Mouse (Mus musculus): ENCODE results near the gene Faf2.

DNA sequence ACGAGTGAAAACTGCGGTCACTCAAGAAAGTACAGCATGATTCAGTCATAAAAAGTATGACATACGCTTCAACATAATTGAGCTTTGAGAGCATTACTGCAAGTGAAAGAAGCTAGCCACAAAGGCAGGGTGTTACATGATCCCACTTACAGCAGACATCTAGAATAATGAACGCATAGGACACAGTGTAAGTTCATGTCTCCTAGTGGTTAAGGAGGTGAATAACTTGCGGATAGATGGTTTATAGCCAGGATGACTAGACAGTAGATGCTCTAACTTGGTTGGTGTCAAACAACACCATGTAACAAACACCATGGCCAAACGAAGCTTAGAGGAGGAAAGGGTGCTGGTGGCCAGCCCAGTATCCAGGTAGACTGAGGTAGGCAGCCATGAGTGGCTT, 4.6 kb upstream of the Faf2 start:
- TF ChIP-seq CTCF (IDR thresholded peaks at IDR 0.05; ENCODE audit: low read depth) (peak; percentile 28), EP300 (IDR thresholded peaks at IDR 0.05; ENCODE audit: low read depth) (no peak)

All from liver, postnatal 0 days (tissue).